Mouse (Mus musculus): ENCODE measurements around the gene Fry. TPM values are rescaled to one million over a fixed set of nuclear protein-coding genes. Genes with fewer than 3 reads are reported as not detected.

Fry gene
- polyA plus RNA-seq, 1 experiment from 2014 or later, result 21.1 TPM

GRCm38 (mm10) chr5:150290494-150291199 is 172.2 kb downstream of the Fry start:
- 76% methylated on average over 4 of the region's 4 CpGs for WGBS
- no peak for ATAC-seq (ENCODE audit: insufficient read depth, low FRiP score, low TSS enrichment)
- no peak overlapping the region for H3K9ac ChIP-seq (ENCODE audit: low read length)

GRCm38 (mm10) chr5:150291216-150291615 is 172.8 kb downstream of the Fry start:
- H3K9me3 ChIP-seq (ENCODE audit: control insufficient read depth, low read length), result no peaks in the 10 kb centered on the region
- H3K27me3 ChIP-seq (ENCODE audit: control insufficient read depth, insufficient read depth, low read length), result no peaks in the 10 kb centered on the region
- H3K36me3 ChIP-seq (ENCODE audit: control insufficient read depth, insufficient read depth, low read length), result no peaks in the 10 kb centered on the region
- DNase-seq (ENCODE audit: low spot score) (no peak), ATAC-seq (ENCODE audit: insufficient read depth, low FRiP score, low TSS enrichment) (no peak)
- H3K4me1 ChIP-seq (ENCODE audit: control insufficient read depth, insufficient read depth, low read length), result 0 out of 2 replicates have a peak, but pooled peaks cover 2% of the 10 kb centered on the region
- 91% methylated on average over 6 of the region's 6 CpGs for WGBS
- no peak overlapping the region for H3K27ac ChIP-seq (ENCODE audit: low read depth, low read length)
- no peak overlapping the region for H3K4me3 ChIP-seq (ENCODE audit: low read depth, low read length)
- H3K4me2 ChIP-seq (ENCODE audit: low read depth), result no peak overlapping the region
- H3K9ac ChIP-seq (ENCODE audit: low read length), result no peak overlapping the region

More at GRCm38 (mm10) chr5:150290494-150291199, 172.2 kb downstream of the Fry start:
- H3K4me3 ChIP-seq (ENCODE audit: low read depth, low read length), result no peak overlapping the region
- no peaks in the 10 kb centered on the region for H3K36me3 ChIP-seq (ENCODE audit: control insufficient read depth, insufficient read depth, low read length)
- no peaks in the 10 kb centered on the region for H3K27me3 ChIP-seq (ENCODE audit: control insufficient read depth, insufficient read depth, low read length)
- no peak overlapping the region for H3K4me2 ChIP-seq (ENCODE audit: low read depth)
- H3K27ac ChIP-seq (ENCODE audit: low read depth, low read length), result no peak overlapping the region
- no peak for DNase-seq (ENCODE audit: low spot score)
- H3K9me3 ChIP-seq (ENCODE audit: control insufficient read depth, low read length), result no peaks in the 10 kb centered on the region
- H3K4me1 ChIP-seq (ENCODE audit: control insufficient read depth, insufficient read depth, low read length), result 0 out of 2 replicates have a peak, but pooled peaks cover 2% of the 10 kb centered on the region

- Histone ChIP-seq H3K9ac (ENCODE audit: low read length) (no peak overlapping the region), H3K4me1 (ENCODE audit: control insufficient read depth, insufficient read depth, low read length) (0 out of 2 replicates have a peak, but pooled peaks cover 2% of the 10 kb centered on the region), H3K4me3 (ENCODE audit: low read depth, low read length) (no peak overlapping the region), H3K36me3 (ENCODE audit: control insufficient read depth, insufficient read depth, low read length) (no peaks in the 10 kb centered on the region), H3K27ac (ENCODE audit: low read depth, low read length) (no peak overlapping the region), H3K4me2 (ENCODE audit: low read depth) (no peak overlapping the region), H3K27me3 (ENCODE audit: control insufficient read depth, insufficient read depth, low read length) (no peaks in the 10 kb centered on the region), H3K9me3 (ENCODE audit: control insufficient read depth, low read length) (no peaks in the 10 kb centered on the region)
- ATAC-seq (ENCODE audit: insufficient read depth, low FRiP score, low TSS enrichment) (0 out of 2 replicates have a peak, but pooled peaks have one; percentile 16), DNase-seq (ENCODE audit: low spot score) (no peak)
- WGBS, result 27% methylated on average over 3 of the region's 3 CpGs
These were observed 173.7 kb downstream of the Fry start for GRCm38 (mm10) chr5:150292186-150292585.

GRCm38 (mm10) chr5:150294306-150294705 is 175.9 kb downstream of the Fry start:
- Histone ChIP-seq H3K27me3 (ENCODE audit: control insufficient read depth, insufficient read depth, low read length) (no peaks in the 10 kb centered on the region), H3K9me3 (ENCODE audit: control insufficient read depth, low read length) (no peaks in the 10 kb centered on the region), H3K9ac (ENCODE audit: low read length) (no peak overlapping the region), H3K27ac (ENCODE audit: low read depth, low read length) (no peak overlapping the region), H3K4me1 (ENCODE audit: control insufficient read depth, insufficient read depth, low read length) (0 out of 2 replicates have a peak, but pooled peaks cover 2% of the 10 kb centered on the region), H3K36me3 (ENCODE audit: control insufficient read depth, insufficient read depth, low read length) (no peaks in the 10 kb centered on the region), H3K4me3 (ENCODE audit: low read depth, low read length) (no peak overlapping the region), H3K4me2 (ENCODE audit: low read depth) (no peak overlapping the region)
- 62% methylated on average over 11 of the region's 11 CpGs for WGBS
- ATAC-seq (ENCODE audit: insufficient read depth, low FRiP score, low TSS enrichment) (no peak), DNase-seq (ENCODE audit: low spot score) (no peak)

GRCm38 (mm10) chr5:150295096-150295495 is 176.7 kb downstream of the Fry start:
- no peak for ATAC-seq (ENCODE audit: insufficient read depth, low FRiP score, low TSS enrichment)
- WGBS, result 86% methylated on average over 11 of the region's 11 CpGs

GRCm38 (mm10) chr5:150298969-150299368 is 180.5 kb downstream of the Fry start:
- no peak for ATAC-seq (ENCODE audit: insufficient read depth, low FRiP score, low TSS enrichment)
- Histone ChIP-seq H3K4me1 (ENCODE audit: control insufficient read depth, insufficient read depth, low read length) (no peaks in the 10 kb centered on the region), H3K27me3 (ENCODE audit: control insufficient read depth, insufficient read depth, low read length) (no peaks in the 10 kb centered on the region), H3K4me3 (ENCODE audit: low read depth, low read length) (no peak overlapping the region), H3K27ac (ENCODE audit: low read depth, low read length) (no peak overlapping the region), H3K9me3 (ENCODE audit: control insufficient read depth, low read length) (no peaks in the 10 kb centered on the region), H3K36me3 (ENCODE audit: control insufficient read depth, insufficient read depth, low read length) (no peaks in the 10 kb centered on the region), H3K9ac (ENCODE audit: low read length) (no peak overlapping the region), H3K4me2 (ENCODE audit: low read depth) (no peak overlapping the region)
- DNase-seq (ENCODE audit: low spot score), result no peak
- WGBS, result 71% methylated on average over 6 of the region's 6 CpGs

More at GRCm38 (mm10) chr5:150295096-150295495, 176.7 kb downstream of the Fry start:
- H3K9ac ChIP-seq (ENCODE audit: low read length), result no peak overlapping the region
- H3K27me3 ChIP-seq (ENCODE audit: control insufficient read depth, insufficient read depth, low read length), result no peaks in the 10 kb centered on the region
- no peaks in the 10 kb centered on the region for H3K36me3 ChIP-seq (ENCODE audit: control insufficient read depth, insufficient read depth, low read length)
- H3K4me2 ChIP-seq (ENCODE audit: low read depth), result no peak overlapping the region
- H3K9me3 ChIP-seq (ENCODE audit: control insufficient read depth, low read length), result no peaks in the 10 kb centered on the region
- H3K27ac ChIP-seq (ENCODE audit: low read depth, low read length), result no peak overlapping the region
- H3K4me1 ChIP-seq (ENCODE audit: control insufficient read depth, insufficient read depth, low read length), result 0 out of 2 replicates have a peak, but pooled peaks cover 2% of the 10 kb centered on the region
- DNase-seq (ENCODE audit: low spot score), result no peak
- no peak overlapping the region for H3K4me3 ChIP-seq (ENCODE audit: low read depth, low read length)

- H3K9me3 ChIP-seq (ENCODE audit: control insufficient read depth, low read length), result no peaks in the 10 kb centered on the region
- no peaks in the 10 kb centered on the region for H3K27me3 ChIP-seq (ENCODE audit: control insufficient read depth, insufficient read depth, low read length)
- H3K4me2 ChIP-seq (ENCODE audit: low read depth), result no peak overlapping the region
- no peak overlapping the region for H3K9ac ChIP-seq (ENCODE audit: low read length)
- no peak overlapping the region for H3K27ac ChIP-seq (ENCODE audit: low read depth, low read length)
- DNase-seq (ENCODE audit: low spot score) (no peak), ATAC-seq (ENCODE audit: insufficient read depth, low FRiP score, low TSS enrichment) (no peak)
- no peak overlapping the region for H3K4me3 ChIP-seq (ENCODE audit: low read depth, low read length)
- 83% methylated on average over 2 of the region's 2 CpGs for WGBS
- no peaks in the 10 kb centered on the region for H3K4me1 ChIP-seq (ENCODE audit: control insufficient read depth, insufficient read depth, low read length)
- no peaks in the 10 kb centered on the region for H3K36me3 ChIP-seq (ENCODE audit: control insufficient read depth, insufficient read depth, low read length)
These were observed 183.7 kb downstream of the Fry start for GRCm38 (mm10) chr5:150302123-150302522.

GRCm38 (mm10) chr5:150302996-150303395 is 184.6 kb downstream of the Fry start:
- Histone ChIP-seq H3K36me3 (ENCODE audit: control insufficient read depth, insufficient read depth, low read length) (no peaks in the 10 kb centered on the region), H3K4me2 (ENCODE audit: low read depth) (no peak overlapping the region), H3K4me1 (ENCODE audit: control insufficient read depth, insufficient read depth, low read length) (no peaks in the 10 kb centered on the region), H3K27me3 (ENCODE audit: control insufficient read depth, insufficient read depth, low read length) (no peaks in the 10 kb centered on the region), H3K4me3 (ENCODE audit: low read depth, low read length) (no peak overlapping the region), H3K9me3 (ENCODE audit: control insufficient read depth, low read length) (no peaks in the 10 kb centered on the region), H3K27ac (ENCODE audit: low read depth, low read length) (no peak overlapping the region), H3K9ac (ENCODE audit: low read length) (no peak overlapping the region)
- ATAC-seq (ENCODE audit: insufficient read depth, low FRiP score, low TSS enrichment) (no peak), DNase-seq (ENCODE audit: low spot score) (no peak)
- WGBS, result 86% methylated on average over 5 of the region's 5 CpGs

GRCm38 (mm10) chr5:150306497-150306896 is 188.1 kb downstream of the Fry start:
- no peaks in the 10 kb centered on the region for H3K36me3 ChIP-seq (ENCODE audit: control insufficient read depth, insufficient read depth, low read length)
- no peak overlapping the region for H3K4me3 ChIP-seq (ENCODE audit: low read depth, low read length)
- H3K27me3 ChIP-seq (ENCODE audit: control insufficient read depth, insufficient read depth, low read length), result no peaks in the 10 kb centered on the region
- no peak for DNase-seq (ENCODE audit: low spot score)
- 91% methylated on average over 5 of the region's 5 CpGs for WGBS
- no peak overlapping the region for H3K27ac ChIP-seq (ENCODE audit: low read depth, low read length)
- no peak for ATAC-seq (ENCODE audit: insufficient read depth, low FRiP score, low TSS enrichment)
- H3K9ac ChIP-seq (ENCODE audit: low read length), result no peak overlapping the region
- H3K4me2 ChIP-seq (ENCODE audit: low read depth), result no peak overlapping the region
- H3K4me1 ChIP-seq (ENCODE audit: control insufficient read depth, insufficient read depth, low read length), result no peaks in the 10 kb centered on the region
- H3K9me3 ChIP-seq (ENCODE audit: control insufficient read depth, low read length), result no peaks in the 10 kb centered on the region
